Mouse (Mus musculus): ENCODE results near the gene F11r.

DNA sequence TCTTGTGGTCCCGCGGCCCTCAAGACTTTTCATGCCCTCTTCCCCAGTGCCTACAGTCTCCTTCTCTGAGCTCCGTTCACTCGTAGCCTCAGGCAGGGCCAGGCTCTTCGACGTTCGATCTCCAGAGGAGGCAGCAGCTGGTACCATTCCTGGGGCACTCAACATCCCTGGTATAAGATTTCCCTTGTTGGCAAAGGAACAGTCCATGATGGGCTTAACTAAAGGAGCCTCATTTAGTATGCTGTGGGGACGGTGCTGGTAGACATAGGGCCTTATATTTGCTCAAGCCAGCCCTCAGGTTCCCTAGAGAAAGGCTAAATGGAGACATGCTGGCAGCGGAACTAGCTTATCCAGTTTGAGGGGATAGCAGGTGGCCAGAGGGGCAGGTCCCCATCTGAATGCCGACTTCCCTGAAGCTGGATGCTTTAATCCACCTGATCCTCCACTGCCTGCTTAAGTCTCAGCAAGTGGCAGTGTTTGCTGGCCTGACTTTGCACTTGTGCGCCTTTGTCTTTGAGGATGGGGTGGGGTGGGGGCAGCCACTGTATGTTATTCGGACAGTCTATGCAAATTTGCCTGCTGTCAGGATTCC lies 17.9 kb upstream of the F11r start:
- no peak for TF ChIP-seq CTCF (IDR thresholded peaks at IDR 0.05; ENCODE audit: low read depth)
- TF ChIP-seq EP300 (optimal IDR thresholded peaks at IDR 0.05) = no peak

Measured in stomach, postnatal 0 days (tissue).